Mouse (Mus musculus): ENCODE results near the gene Nmi. TPM values are rescaled to one million over a fixed set of nuclear protein-coding genes. Genes with fewer than 3 reads are reported as not detected.

Gene Nmi
- polyA plus RNA-seq, 2 experiments = 7.9 to 13.4 TPM

- Histone ChIP-seq H3K4me2 (replicated peaks; ENCODE audit: low read depth, low read length, severe bottlenecking) (no peak overlapping the region), H3K4me1 (ENCODE audit: control insufficient read depth, insufficient read depth, low read length) (peaks cover 22% of the 10 kb centered on the region), H3K27ac (replicated peaks; ENCODE audit: low read depth, low read length) (no peak overlapping the region), H3K36me3 (ENCODE audit: control insufficient read depth, insufficient read depth, low read length) (no peaks in the 10 kb centered on the region), H3K9me3 (ENCODE audit: control insufficient read depth, low read length) (no peaks in the 10 kb centered on the region), H3K9ac (ENCODE audit: low read depth, low read length, severe bottlenecking) (no peak overlapping the region), H3K27me3 (ENCODE audit: control insufficient read depth, insufficient read depth, low read length) (no peaks in the 10 kb centered on the region), H3K4me3 (replicated peaks; ENCODE audit: low read length) (no peak overlapping the region)
- peak; percentile 71 for DNase-seq (ENCODE audit: low spot score)
- TF ChIP-seq POLR2A (IDR thresholded peaks at IDR 0.05; ENCODE audit: borderline replicate concordance, extremely low read depth, insufficient read depth, insufficient read length) = no peak
- ATAC-seq (ENCODE audit: low FRiP score, low read depth) = peak; percentile 16; the same call in 1 of the 2 replicates
- 9% methylated on average over 6 of the region's 6 CpGs for WGBS
Measured at GRCm38 (mm10) chr2:51912740-51913139, 60.6 kb downstream of the Nmi start.

DNA sequence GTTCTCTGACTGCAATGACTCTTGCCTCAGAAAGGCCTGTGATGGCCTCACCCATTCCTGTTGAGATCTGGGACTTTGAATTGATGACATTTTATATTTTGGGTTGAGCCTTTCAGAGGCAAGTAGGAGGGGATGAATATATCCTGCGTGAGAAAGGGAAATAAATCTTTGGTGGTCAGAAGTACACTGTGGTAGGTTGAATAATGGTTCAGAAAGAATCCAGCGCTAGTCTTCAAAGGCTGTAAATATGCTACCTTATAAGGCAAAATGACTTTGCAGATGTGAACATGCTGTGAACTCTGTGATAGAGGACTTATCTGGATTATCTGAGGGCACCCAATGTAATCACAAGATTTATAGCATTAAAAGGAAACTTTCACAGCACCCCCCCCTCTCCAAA lies 61.4 kb downstream of the Nmi start:
- Histone ChIP-seq H3K4me3 (replicated peaks; ENCODE audit: low read length) (no peak overlapping the region), H3K27ac (replicated peaks; ENCODE audit: low read depth, low read length) (no peak overlapping the region), H3K27me3 (ENCODE audit: control insufficient read depth, insufficient read depth, low read length) (no peaks in the 10 kb centered on the region), H3K9ac (ENCODE audit: low read depth, low read length, severe bottlenecking) (no peak overlapping the region), H3K4me2 (replicated peaks; ENCODE audit: low read depth, low read length, severe bottlenecking) (no peak overlapping the region), H3K36me3 (ENCODE audit: control insufficient read depth, insufficient read depth, low read length) (no peaks in the 10 kb centered on the region), H3K4me1 (ENCODE audit: control insufficient read depth, insufficient read depth, low read length) (peaks cover 26% of the 10 kb centered on the region), H3K9me3 (ENCODE audit: control insufficient read depth, low read length) (no peaks in the 10 kb centered on the region)
- ATAC-seq (ENCODE audit: low FRiP score, low read depth) (no peak), DNase-seq (ENCODE audit: low spot score) (no peak)
- 56% methylated on average over 2 of the region's 2 CpGs for WGBS
- no peak for TF ChIP-seq POLR2A (IDR thresholded peaks at IDR 0.05; ENCODE audit: borderline replicate concordance, extremely low read depth, insufficient read depth, insufficient read length)

DNA sequence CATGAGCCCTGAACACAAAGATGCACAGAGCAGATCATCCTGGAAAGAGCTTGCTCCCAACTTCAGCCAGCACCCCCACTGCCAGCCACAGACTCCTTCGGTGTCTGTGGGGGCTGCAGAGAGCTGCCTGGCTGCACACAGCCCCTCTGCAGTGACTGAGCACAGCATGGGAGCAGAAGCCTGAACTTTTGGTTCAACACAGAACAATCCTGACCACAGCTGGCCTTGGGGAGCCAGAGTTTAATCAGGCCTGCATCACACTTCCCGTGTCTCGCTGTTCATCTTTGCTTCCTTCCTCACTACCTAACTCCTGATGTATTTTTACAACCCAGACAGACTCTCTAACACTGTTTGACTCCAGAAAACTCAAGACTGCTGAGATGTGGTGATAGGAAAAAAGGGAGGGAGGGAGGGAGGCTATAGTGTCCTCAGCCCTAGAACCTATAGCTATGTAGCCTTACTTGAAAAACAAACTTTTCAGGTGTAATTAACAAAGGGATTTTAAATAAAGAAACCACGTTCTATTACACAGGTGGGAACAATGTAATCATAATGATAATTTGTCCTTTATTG lies 65.7 kb downstream of the Nmi start:
- H3K36me3 ChIP-seq (ENCODE audit: control insufficient read depth, insufficient read depth, low read length) = no peaks in the 10 kb centered on the region
- 29% methylated on average over 4 of the region's 4 CpGs for WGBS
- H3K9ac ChIP-seq (ENCODE audit: low read depth, low read length, severe bottlenecking) = no peak overlapping the region
- no peak overlapping the region for H3K4me3 ChIP-seq (replicated peaks; ENCODE audit: low read length)
- no peak overlapping the region for H3K4me2 ChIP-seq (replicated peaks; ENCODE audit: low read depth, low read length, severe bottlenecking)
- peaks cover 17% of the 10 kb centered on the region for H3K4me1 ChIP-seq (ENCODE audit: control insufficient read depth, insufficient read depth, low read length)
- TF ChIP-seq POLR2A (IDR thresholded peaks at IDR 0.05; ENCODE audit: borderline replicate concordance, extremely low read depth, insufficient read depth, insufficient read length) = no peak
- ATAC-seq (ENCODE audit: low FRiP score, low read depth) (peak; percentile 62), DNase-seq (ENCODE audit: low spot score) (no peak)
- 0 out of 2 replicates have a peak overlapping the region, but pooled peaks have one; percentile 22 for H3K27ac ChIP-seq (replicated peaks; ENCODE audit: low read depth, low read length)
- H3K27me3 ChIP-seq (ENCODE audit: control insufficient read depth, insufficient read depth, low read length) = no peaks in the 10 kb centered on the region
- no peaks in the 10 kb centered on the region for H3K9me3 ChIP-seq (ENCODE audit: control insufficient read depth, low read length)

- Histone ChIP-seq H3K4me2 (replicated peaks; ENCODE audit: low read depth, low read length, severe bottlenecking) (no peak overlapping the region), H3K27me3 (ENCODE audit: control insufficient read depth, insufficient read depth, low read length) (no peaks in the 10 kb centered on the region), H3K9me3 (ENCODE audit: control insufficient read depth, low read length) (no peaks in the 10 kb centered on the region), H3K4me1 (ENCODE audit: control insufficient read depth, insufficient read depth, low read length) (peaks cover 14% of the 10 kb centered on the region), H3K36me3 (ENCODE audit: control insufficient read depth, insufficient read depth, low read length) (no peaks in the 10 kb centered on the region), H3K9ac (ENCODE audit: low read depth, low read length, severe bottlenecking) (no peak overlapping the region), H3K4me3 (replicated peaks; ENCODE audit: low read length) (no peak overlapping the region), H3K27ac (replicated peaks; ENCODE audit: low read depth, low read length) (no peak overlapping the region)
- DNase-seq (ENCODE audit: low spot score) (no peak), ATAC-seq (ENCODE audit: low FRiP score, low read depth) (no peak)
- no peak for TF ChIP-seq POLR2A (IDR thresholded peaks at IDR 0.05; ENCODE audit: borderline replicate concordance, extremely low read depth, insufficient read depth, insufficient read length)
- 61% methylated on average over 8 of the region's 8 CpGs for WGBS
Measured at GRCm38 (mm10) chr2:51905637-51906036, 67.7 kb downstream of the Nmi start.

Other genes starting within 250 kb of the Nmi start
- 9.6 and 10.8 TPM in 2 replicates for gene Rbm43, start 38.3 kb downstream of the Nmi start, polyA plus RNA-seq (2012; rRNA removed)
- gene Rbm43, start 38.3 kb downstream of the Nmi start, polyA plus RNA-seq (2014; fragmentation: Nextera tagmentation; extraction: Ambion mirVana) = 17.4 and 18.5 TPM in 2 replicates
- 18.8 and 20.8 TPM in 2 replicates for gene Tnfaip6, start 64.5 kb upstream of the Nmi start, polyA plus RNA-seq (2012; rRNA removed)
- gene Tnfaip6, start 64.5 kb upstream of the Nmi start, polyA plus RNA-seq (2014; fragmentation: Nextera tagmentation; extraction: Ambion mirVana) = 29.3 and 34.7 TPM in 2 replicates
- gene Rif1, start 99.3 kb upstream of the Nmi start, polyA plus RNA-seq (2012; rRNA removed) = 21.3 and 25.6 TPM in 2 replicates
- 45.2 and 51.1 TPM in 2 replicates for gene Rif1, start 99.3 kb upstream of the Nmi start, polyA plus RNA-seq (2014; fragmentation: Nextera tagmentation; extraction: Ambion mirVana)